In the genomic region with DNA sequence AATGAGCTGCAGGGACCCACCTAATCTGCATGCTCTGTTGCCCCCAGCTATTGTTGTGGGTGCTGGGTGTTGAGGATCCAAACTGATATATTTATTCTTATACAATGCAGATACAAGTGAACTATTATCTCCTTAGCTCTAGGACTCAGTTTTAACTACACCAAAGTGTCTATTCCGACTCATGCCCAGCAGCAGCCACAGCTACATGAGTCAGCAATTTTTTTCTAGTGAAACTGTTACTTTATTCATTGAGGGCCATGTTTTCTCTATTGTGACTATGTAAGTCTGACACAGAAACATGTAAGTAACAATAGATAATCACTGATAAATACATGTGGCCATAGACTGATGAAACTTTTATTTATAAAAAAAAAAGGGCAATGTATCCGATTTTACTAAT, we compare ENCODE assay signal across 23 mouse cellular contexts.
DNase-seq lines count a peak whose midpoint lies in the region; ATAC-seq and TF ChIP-seq lines count a peak whose summit lies in the region.
"Had no signal": no experiment of that assay in that cellular context is flagged by ENCODE, and none has a peak within 500 bp of the region (broad histone marks: within the 10 kb centered on the region; RNA-seq: fewer than 3 reads in every experiment).

No protein-coding gene starts in this region.

- no peak for TF ChIP-seq EP300 in stomach, postnatal 0 days (optimal IDR thresholded peaks at IDR 0.05)
- no peak for TF ChIP-seq EP300 in lung, postnatal 0 days (IDR thresholded peaks at IDR 0.05)

- DNase-seq in layer of hippocampus, adult 2 months (ENCODE audit: low spot score in 2 of 2), result no peak
- DNase-seq in layer of hippocampus, adult 11-12 months (ENCODE audit: low spot score), result no peak
- no peak for DNase-seq in G1E (ENCODE audit: low spot score)
- peak; percentile 1 for DNase-seq in c-Kit-positive CD71-positive TER-119-positive erythroid progenitor cells, embryonic 14.5 days (ENCODE audit: low spot score)
- no peak for DNase-seq in stomach, postnatal 0 days (ENCODE audit: low spot score)
- DNase-seq in B cell, adult 2 months, result no peak
- no peak for DNase-seq in lung, postnatal 0 days (ENCODE audit: low spot score)
- DNase-seq: adrenal gland, adult 8-10 months; adrenal gland, postnatal 36 days; cerebellum, adult 11-12 months; cerebellum, adult 9-10 months; cerebellum, postnatal 25 days; gastrocnemius, adult 2 months; gastrocnemius, postnatal 25 days; heart, adult 18-20 months; heart, postnatal 10 days; heart, postnatal 4 days had no signal

- no peak overlapping the region for H3K9ac ChIP-seq in stomach, postnatal 0 days (ENCODE audit: low read length)
- H3K9ac ChIP-seq in lung, postnatal 0 days (replicated peaks; ENCODE audit: low read depth), result no peak overlapping the region
- H3K9ac ChIP-seq: forebrain, embryonic 13.5 days; hindbrain, embryonic 14.5 days; intestine, embryonic 15.5 days had no signal

- ATAC-seq in G1E (ENCODE audit: extremely low read depth, insufficient number of reproducible peaks, low FRiP score, poor library complexity, severe bottlenecking), result peak; percentile 8; the same call in 1 of the 2 replicates
- peak; percentile 62 for ATAC-seq in megakaryocyte progenitor cell, adult 5-6 weeks (replicated peaks; ENCODE audit: poor library complexity)
- ATAC-seq in stomach, postnatal 0 days (ENCODE audit: low FRiP score, low TSS enrichment), result no peak
- ATAC-seq in lung, postnatal 0 days, result no peak
- ATAC-seq: forebrain, embryonic 13.5 days; intestine, embryonic 15.5 days had no signal

- no peak overlapping the region for H3K4me3 ChIP-seq in layer of hippocampus, adult 2 months
- H3K4me3 ChIP-seq in G1E (ENCODE audit: low read depth, low read length), result no peak overlapping the region
- no peak overlapping the region for H3K4me3 ChIP-seq in stomach, postnatal 0 days (ENCODE audit: low read depth, low read length)
- no peak overlapping the region for H3K4me3 ChIP-seq in lung, postnatal 0 days (ENCODE audit: low read depth, low read length)
- H3K4me3 ChIP-seq: embryonic facial prominence, embryonic 10.5 days; forebrain, embryonic 13.5 days; gastrocnemius, adult 2 months; heart, embryonic 10.5 days; intestine, embryonic 15.5 days had no signal

- no peaks in the 10 kb centered on the region for H3K36me3 ChIP-seq in G1E (replicated peaks)
- H3K36me3 ChIP-seq in stomach, postnatal 0 days (ENCODE audit: control insufficient read depth, insufficient read depth, low read length), result no peaks in the 10 kb centered on the region
- H3K36me3 ChIP-seq in lung, postnatal 0 days (ENCODE audit: insufficient read depth, low read length), result no peaks in the 10 kb centered on the region
- H3K36me3 ChIP-seq: embryonic facial prominence, embryonic 10.5 days; heart, embryonic 10.5 days; intestine, embryonic 15.5 days had no signal

- H3K9me3 ChIP-seq in G1E (replicated peaks), result no peaks in the 10 kb centered on the region
- H3K9me3 ChIP-seq in stomach, postnatal 0 days (ENCODE audit: control insufficient read depth, low read length), result no peaks in the 10 kb centered on the region
- no peaks in the 10 kb centered on the region for H3K9me3 ChIP-seq in lung, postnatal 0 days (ENCODE audit: low read length)
- H3K9me3 ChIP-seq: embryonic facial prominence, embryonic 10.5 days; forebrain, embryonic 13.5 days; heart, embryonic 10.5 days; intestine, embryonic 15.5 days had no signal

- peak overlapping the region; percentile 84; the same call in 1 of the 2 replicates for H3K27ac ChIP-seq in layer of hippocampus, adult 2 months
- H3K27ac ChIP-seq in stomach, postnatal 0 days (replicated peaks), result no peak overlapping the region
- no peak overlapping the region for H3K27ac ChIP-seq in lung, postnatal 0 days (ENCODE audit: low read length)
- H3K27ac ChIP-seq: embryonic facial prominence, embryonic 10.5 days; forebrain, embryonic 13.5 days; gastrocnemius, adult 2 months; heart, embryonic 10.5 days; hindbrain, embryonic 14.5 days; intestine, embryonic 15.5 days had no signal

- H3K27me3 ChIP-seq in G1E (ENCODE audit: insufficient read depth, low read length), result peaks cover 2% of the 10 kb centered on the region; the same call in 1 of the 2 replicates
- no peaks in the 10 kb centered on the region for H3K27me3 ChIP-seq in stomach, postnatal 0 days (ENCODE audit: control insufficient read depth, insufficient read depth, low read length)
- no peaks in the 10 kb centered on the region for H3K27me3 ChIP-seq in lung, postnatal 0 days (replicated peaks; ENCODE audit: insufficient read depth, low read length)
- H3K27me3 ChIP-seq: forebrain, embryonic 13.5 days; intestine, embryonic 15.5 days had no signal

- H3K4me1 ChIP-seq in G1E (ENCODE audit: insufficient read depth, low read depth, low read length), result peaks cover 4% of the 10 kb centered on the region
- no peaks in the 10 kb centered on the region for H3K4me1 ChIP-seq in stomach, postnatal 0 days (replicated peaks; ENCODE audit: control insufficient read depth, insufficient read depth)
- H3K4me1 ChIP-seq in lung, postnatal 0 days (ENCODE audit: insufficient read depth, low read depth, low read length), result no peaks in the 10 kb centered on the region
- H3K4me1 ChIP-seq: intestine, embryonic 15.5 days had no signal

- H3K4me2 ChIP-seq in stomach, postnatal 0 days (replicated peaks; ENCODE audit: low read depth), result no peak overlapping the region
- no peak overlapping the region for H3K4me2 ChIP-seq in lung, postnatal 0 days (replicated peaks; ENCODE audit: low read depth, low read length)
- H3K4me2 ChIP-seq: forebrain, embryonic 13.5 days; hindbrain, embryonic 14.5 days; intestine, embryonic 15.5 days had no signal

- 81% methylated on average over 2 of the region's 2 CpGs for WGBS in stomach, postnatal 0 days
- WGBS in lung, postnatal 0 days, result 73% methylated on average over 2 of the region's 2 CpGs

- no peak for TF ChIP-seq CTCF in layer of hippocampus, adult 2 months (conservative IDR thresholded peaks at IDR 0.05)
- TF ChIP-seq CTCF in G1E (IDR thresholded peaks at IDR 0.05; ENCODE audit: low read depth, low read length), result no peak
- TF ChIP-seq CTCF in stomach, postnatal 0 days (IDR thresholded peaks at IDR 0.05; ENCODE audit: low read depth), result no peak
- TF ChIP-seq CTCF in lung, postnatal 0 days (IDR thresholded peaks at IDR 0.05), result no peak

Comparison
In these comparisons a context has a peak if more than half of its experiments do, and no peak if none do; other contexts are left out.
1. ATAC-seq: peak in G1E (single experiment) and megakaryocyte progenitor cell, adult 5-6 weeks (single experiment); none in stomach, postnatal 0 days (single experiment) and lung, postnatal 0 days (single experiment).